Mouse (Mus musculus): ENCODE measurements around the gene BC053393. TPM values are rescaled to one million over a fixed set of nuclear protein-coding genes. Genes with fewer than 3 reads are reported as not detected.
"Not testable (repeated sequence)": the region's sequence is repeated elsewhere in the genome, so short reads cannot be mapped to it uniquely, and the experiment has no call there.

BC053393 gene
- total RNA-seq (2021) = not detected
- long read RNA-seq, experiment 1 = 0 reads
- long read RNA-seq, experiment 2 = 0 reads

- no peak for DNase-seq
Observed at GRCm38 (mm10) chr11:46571327-46571726, at the start of gene BC053393. Gene BC053393 (plus strand): TSS chr11:46571536.

GRCm38 (mm10) chr11:46522719-46523118, 48.6 kb upstream of the BC053393 start:
- no peak for DNase-seq

- DNase-seq = no peak
Observed at GRCm38 (mm10) chr11:46523912-46524311, 47.4 kb upstream of the BC053393 start, which contains the start of gene Gm12169. Gene Gm12169 (plus strand): TSS chr11:46524212.

DNA sequence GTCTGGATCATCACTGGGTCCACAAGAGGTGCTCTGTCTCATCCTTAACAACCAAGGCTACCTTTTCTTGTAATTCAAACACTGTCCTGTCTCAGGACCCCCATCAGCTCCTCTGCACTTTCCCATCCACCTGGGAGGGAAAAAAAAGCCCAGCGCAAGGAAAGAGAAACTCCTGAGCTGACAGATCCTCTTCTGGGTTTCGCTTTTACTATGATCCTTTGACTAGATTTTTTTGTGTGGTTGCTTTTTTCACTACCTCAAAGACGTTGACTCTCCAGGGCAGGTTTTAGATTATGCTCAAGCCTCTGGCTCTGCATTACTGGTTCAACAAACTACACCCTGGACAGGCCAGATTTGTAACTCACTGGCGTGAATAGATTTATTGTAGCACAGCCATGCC, 41.2 kb upstream of the BC053393 start:
- no peak for DNase-seq

- DNase-seq = no peak
Observed at GRCm38 (mm10) chr11:46536978-46537377, 34.4 kb upstream of the BC053393 start.

GRCm38 (mm10) chr11:46543530-46543929, 27.8 kb upstream of the BC053393 start:
- no peak for DNase-seq

DNA sequence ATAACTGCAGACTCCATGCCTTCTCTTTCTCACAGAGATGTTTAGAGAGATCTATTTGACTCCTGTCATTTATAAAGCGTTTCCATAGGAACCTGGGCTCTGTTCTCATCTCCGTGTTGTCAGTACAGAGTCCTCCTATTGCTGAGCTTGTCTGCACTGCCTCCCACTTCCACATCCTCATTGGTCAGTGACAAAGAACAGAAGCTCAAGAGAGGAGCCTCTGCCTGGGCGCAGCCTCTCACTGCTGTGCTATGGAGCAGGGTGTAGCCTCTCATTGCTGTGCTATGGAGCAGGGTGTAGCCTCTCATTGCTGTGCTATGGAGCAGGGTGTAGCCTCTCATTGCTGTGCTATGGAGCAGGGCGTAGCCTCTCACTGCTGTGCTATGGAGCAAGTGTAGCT, 21.6 kb upstream of the BC053393 start:
- no peak for DNase-seq

- DNase-seq = no peak
Observed at GRCm38 (mm10) chr11:46552741-46553140, 18.6 kb upstream of the BC053393 start.

GRCm38 (mm10) chr11:46561096-46561495, 10.2 kb upstream of the BC053393 start:
- no peak for DNase-seq

DNA sequence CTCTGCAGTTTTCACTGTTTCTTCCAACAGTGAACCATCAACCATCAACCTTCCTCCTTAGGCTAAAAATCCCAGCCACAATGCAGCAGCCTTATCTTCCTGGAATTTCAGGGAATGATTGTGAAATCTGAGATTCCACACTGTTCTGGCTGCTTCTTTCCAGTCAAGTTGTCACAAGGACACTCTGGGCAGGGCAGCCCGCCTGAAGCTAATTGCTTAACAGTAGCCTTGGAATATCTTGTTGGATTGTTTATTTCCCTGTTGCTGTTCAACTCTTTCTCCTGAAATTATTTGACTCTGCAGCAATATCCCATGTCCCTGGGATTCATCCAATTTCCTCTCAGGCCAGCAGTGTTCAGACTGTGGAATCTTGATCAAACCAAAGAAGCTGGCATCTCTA, 6.7 kb upstream of the BC053393 start:
- DNase-seq = no peak

GRCm38 (mm10) chr11:46565967-46566366, 5.4 kb upstream of the BC053393 start:
- DNase-seq = no peak

GRCm38 (mm10) chr11:46569107-46569506, 2.2 kb upstream of the BC053393 start:
- DNase-seq = no peak

DNA sequence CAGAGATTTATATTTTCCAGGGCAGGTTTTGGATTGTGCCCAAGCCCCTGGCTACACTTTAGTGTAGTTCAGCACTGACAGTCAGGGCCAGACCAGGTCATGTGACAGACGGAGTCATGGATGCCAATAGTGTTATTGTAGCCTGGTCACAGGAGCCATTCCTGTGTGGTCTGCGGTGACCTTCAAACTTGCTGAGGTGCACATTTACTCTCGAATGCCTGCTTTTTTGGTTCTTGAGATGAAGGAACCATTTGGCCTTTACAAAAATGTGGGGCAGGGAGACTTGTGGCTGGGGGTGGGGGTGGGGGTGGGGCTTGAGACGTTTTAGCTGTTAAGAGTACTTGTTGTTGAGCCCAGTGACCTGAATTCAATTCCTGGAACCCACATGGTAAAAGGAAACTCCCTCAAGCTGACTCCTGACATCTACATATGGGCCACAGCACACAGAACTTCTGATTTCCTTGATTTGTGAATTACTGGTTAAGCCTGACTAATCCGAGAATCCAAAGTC, 7.5 kb downstream of the BC053393 start:
- no peak for DNase-seq

GRCm38 (mm10) chr11:46580428-46580827, 9.1 kb downstream of the BC053393 start:
- DNase-seq = no peak

- no peak for DNase-seq
Observed at GRCm38 (mm10) chr11:46582741-46583140, 11.4 kb downstream of the BC053393 start.

- DNase-seq = no peak
Observed at GRCm38 (mm10) chr11:46592416-46592815, 21.1 kb downstream of the BC053393 start.

- DNase-seq = no peak
Observed at GRCm38 (mm10) chr11:46619929-46620328, 48.6 kb downstream of the BC053393 start.

DNA sequence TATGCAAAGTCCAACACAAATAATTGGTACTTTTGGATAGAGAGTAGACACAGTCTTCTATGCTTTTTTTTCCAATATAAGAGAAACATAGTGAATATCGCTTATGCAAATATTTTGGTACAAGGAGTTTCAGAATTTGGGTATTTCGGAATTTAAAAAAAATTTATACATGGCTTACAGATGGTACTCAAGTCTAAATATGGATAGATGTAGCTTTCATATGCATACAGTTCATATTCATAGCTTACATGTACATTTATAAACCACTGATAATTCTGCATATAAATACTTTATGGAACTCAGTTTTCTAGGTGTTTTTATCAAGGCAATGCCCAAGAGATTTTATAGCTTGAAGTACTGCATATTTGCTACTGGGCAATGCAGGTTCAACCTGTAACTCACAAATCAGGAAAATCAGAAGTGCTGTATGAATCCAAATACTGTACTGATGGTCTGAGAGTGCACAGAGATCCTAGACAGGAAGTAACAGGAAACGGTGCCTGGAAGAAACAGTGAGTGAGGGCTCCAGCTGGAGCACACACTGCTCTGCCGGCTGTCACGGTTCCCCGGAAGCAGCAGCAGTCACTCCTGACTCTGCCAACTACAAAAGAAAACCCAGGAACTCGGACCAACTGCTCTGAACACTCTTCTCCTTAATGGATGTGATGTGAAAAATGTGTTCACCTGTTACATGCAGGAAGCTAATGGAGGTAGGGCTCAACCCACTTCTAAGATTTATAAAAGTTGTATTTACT, 49.3 kb downstream of the BC053393 start:
- DNase-seq = no peak

DNA sequence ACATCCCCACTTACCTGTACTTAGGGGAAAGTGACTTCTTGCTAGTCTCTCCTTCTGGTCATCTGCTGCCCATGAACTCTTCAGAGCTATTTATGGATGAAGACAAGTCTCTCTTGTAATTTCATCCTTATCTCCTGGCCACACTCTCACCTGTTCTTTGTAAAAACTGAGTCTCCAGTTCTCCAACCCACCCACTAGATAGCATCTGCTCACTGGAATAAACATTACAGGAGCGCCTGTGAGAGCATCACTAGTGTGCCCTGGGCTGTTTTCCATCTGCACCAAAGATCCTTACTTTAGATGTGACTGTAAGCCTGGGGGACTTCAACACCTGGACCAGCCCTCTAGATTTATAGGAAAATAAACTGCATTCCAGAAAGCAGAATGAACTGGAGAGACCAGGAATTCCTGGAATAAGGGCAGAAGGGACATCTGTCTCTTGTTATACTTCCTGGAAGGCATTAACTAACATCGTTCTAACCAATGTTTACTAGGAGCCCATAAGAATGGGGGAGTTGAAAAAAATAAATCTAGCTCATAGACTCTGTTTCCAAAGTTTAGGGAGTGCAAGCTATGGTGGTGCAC, 58.0 kb downstream of the BC053393 start, which contains the start of gene Dppa1:
Dppa1 (minus strand) TSS at position 51 of the 585 bp plus-strand sequence.
- DNase-seq = no peak

DNA sequence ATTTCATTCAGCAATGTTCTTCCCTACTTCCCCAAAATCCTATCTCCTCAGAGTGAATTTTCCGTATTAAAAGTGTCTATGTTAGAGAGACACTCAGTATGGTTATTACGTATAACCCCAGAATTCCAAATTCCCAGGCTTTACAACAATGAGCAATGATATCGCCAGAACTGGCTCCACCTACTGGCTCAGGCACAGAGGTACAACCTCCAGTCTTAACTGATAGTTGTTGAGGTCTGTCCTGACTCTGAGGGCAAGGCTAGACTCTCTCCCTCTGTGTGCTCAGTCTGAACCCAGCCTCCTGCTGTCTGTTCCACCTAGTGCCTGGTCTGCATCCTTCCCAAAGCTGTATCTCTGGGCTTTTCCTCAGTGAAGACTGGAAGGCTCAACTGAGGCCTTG, 60.3 kb downstream of the BC053393 start:
- DNase-seq = peak; percentile 11

DNA sequence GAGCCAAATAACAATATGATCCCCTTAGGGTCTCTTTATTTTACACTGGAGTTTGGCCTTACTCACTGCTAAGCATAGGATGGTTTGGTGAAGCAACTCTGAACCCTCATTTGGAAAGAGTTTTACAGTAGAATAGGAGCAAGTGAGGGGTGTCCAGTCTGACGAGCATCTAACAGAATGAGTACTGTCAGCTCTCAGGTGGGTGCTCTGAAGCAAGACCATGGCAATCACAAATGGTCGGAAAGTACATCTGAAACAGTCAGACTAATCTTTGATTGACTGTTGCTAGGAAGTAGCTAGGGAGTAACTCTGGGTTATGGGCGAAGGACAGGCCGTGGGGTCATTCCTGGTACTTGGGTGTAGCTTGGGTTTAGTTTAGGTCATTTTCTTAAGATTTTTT, 64.2 kb downstream of the BC053393 start:
- not testable (repeated sequence) for DNase-seq

DNA sequence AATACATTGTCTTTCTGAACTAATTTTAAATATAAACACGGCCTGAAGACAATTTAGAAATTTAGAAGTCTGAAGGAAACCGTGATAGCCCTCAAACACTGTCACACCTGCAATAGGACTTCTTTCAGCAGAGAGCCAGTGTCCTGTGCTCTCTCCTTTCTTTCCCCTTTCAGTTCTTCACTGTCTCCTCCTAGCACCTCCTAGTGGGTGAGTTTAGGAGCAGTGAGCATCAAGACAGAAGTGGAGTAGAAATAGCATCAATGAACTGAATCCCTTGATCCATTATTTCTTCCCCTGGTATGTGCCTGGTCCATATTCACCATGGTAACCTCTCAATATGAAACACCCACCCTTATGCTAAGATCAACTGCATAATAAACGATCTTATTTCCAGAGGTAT, 65.2 kb downstream of the BC053393 start:
- DNase-seq = no peak

All from gastrocnemius, postnatal 10 days (tissue).